Mouse (Mus musculus) heart, embryonic 12.5 days (tissue): ENCODE data around the gene Cnppd1. TPM values are rescaled to one million over a fixed set of nuclear protein-coding genes. Genes with fewer than 3 reads are reported as not detected.
A peak's percentile ranks its signal among the peaks of the same experiment; 100 is the strongest.

ENCODE experiments used
- ATAC-seq: fragments of 200-750 bp; cut with Nextera tagmentation; 2 replicates; pipeline ENCODE4 v1.8.0; 2017; ENCODE audit warnings: moderate TSS enrichment, moderate library complexity; ENCODE audit not compliant: insufficient number of reproducible peaks, low FRiP score
- H3K27ac ChIP-seq: fragments of 300-500 bp; sonication (generic); 2 replicates; pipeline ENCODE4 v1.5.1; 2016; ENCODE audit warnings: mild to moderate bottlenecking, moderate library complexity; ENCODE audit not compliant: poor library complexity, severe bottlenecking
- H3K27me3 ChIP-seq: fragments of 300-500 bp; sonication (generic); replicated peaks from 2 replicates; pipeline ENCODE4 v1.6.1; 2016; ENCODE audit warnings: mild to moderate bottlenecking, moderate library complexity
- H3K36me3 ChIP-seq: fragments of 300-500 bp; sonication (generic); 2 replicates; pipeline ENCODE4 v1.6.1; 2016; ENCODE audit warnings: mild to moderate bottlenecking, moderate library complexity
- H3K4me1 ChIP-seq: fragments of 300-500 bp; sonication (generic); replicated peaks from 2 replicates; pipeline ENCODE4 v1.6.1; 2016; ENCODE audit warnings: mild to moderate bottlenecking
- H3K4me2 ChIP-seq: fragments of 300-500 bp; sonication (generic); 2 replicates; pipeline ENCODE4 v1.6.1; 2016; ENCODE audit warnings: mild to moderate bottlenecking, moderate library complexity
- H3K4me3 ChIP-seq: fragments of 300-500 bp; sonication (generic); 2 replicates; pipeline ENCODE4 v1.5.1; 2016; ENCODE audit warnings: mild to moderate bottlenecking
- H3K9ac ChIP-seq: fragments of 300-500 bp; sonication (generic); 2 replicates; pipeline ENCODE4 v1.6.1; 2016; ENCODE audit warnings: mild to moderate bottlenecking, moderate library complexity
- H3K9me3 ChIP-seq: fragments of 300-500 bp; sonication (generic); replicated peaks from 2 replicates; pipeline ENCODE4 v1.6.1; 2016; ENCODE audit warnings: mild to moderate bottlenecking, moderate library complexity
- WGBS: fragments of 180-500 bp; shearing (Covaris S2); methylation state at CpG from one replicate; pipeline ENCODE4 v1.1.7; 2016; 5-methylcytosine and 5-hydroxymethylcytosine counted together
- polyA plus RNA-seq: library from polyadenylated mRNA; unstranded; fragments of >200 nt; fragmentation: Nextera tagmentation; extraction: Ambion mirVana; gene quantifications from 2 replicates; pipeline ENCODE4 v1.2.1, GENCODE M21; 2016

The Cnppd1 gene
- polyA plus RNA-seq, 1 experiment from 2014 or later: 41.1 TPM

GRCm38 (mm10) chr1:75145589-75145988 lies 3.1 kb upstream of the Cnppd1 start:
- H3K4me2 ChIP-seq: no peak overlapping the region
- no peaks in the 10 kb centered on the region for H3K27me3 ChIP-seq
- peaks cover 57% of the 10 kb centered on the region for H3K36me3 ChIP-seq
- H3K4me1 ChIP-seq: peaks cover 14% of the 10 kb centered on the region
- no peaks in the 10 kb centered on the region for H3K9me3 ChIP-seq
- H3K27ac ChIP-seq: no peak overlapping the region
- H3K4me3 ChIP-seq: no peak overlapping the region
- 86% methylated on average over 3 of the region's 3 CpGs for WGBS
- no peak overlapping the region for H3K9ac ChIP-seq
- ATAC-seq: no peak

- Histone ChIP-seq H3K9ac (peak overlapping the region; percentile 96), H3K9me3 (no peaks in the 10 kb centered on the region), H3K4me2 (peak overlapping the region; percentile 74), H3K36me3 (peaks cover 55% of the 10 kb centered on the region), H3K4me1 (peaks cover 19% of the 10 kb centered on the region), H3K27ac (peak overlapping the region; percentile 96), H3K4me3 (peak overlapping the region; percentile 85), H3K27me3 (no peaks in the 10 kb centered on the region)
- under 1% methylated on average over 53 of the region's 53 CpGs for WGBS
- peak; percentile 58 for ATAC-seq
These were observed 873 bp downstream of the Cnppd1 start for GRCm38 (mm10) chr1:75141486-75142190.

DNA sequence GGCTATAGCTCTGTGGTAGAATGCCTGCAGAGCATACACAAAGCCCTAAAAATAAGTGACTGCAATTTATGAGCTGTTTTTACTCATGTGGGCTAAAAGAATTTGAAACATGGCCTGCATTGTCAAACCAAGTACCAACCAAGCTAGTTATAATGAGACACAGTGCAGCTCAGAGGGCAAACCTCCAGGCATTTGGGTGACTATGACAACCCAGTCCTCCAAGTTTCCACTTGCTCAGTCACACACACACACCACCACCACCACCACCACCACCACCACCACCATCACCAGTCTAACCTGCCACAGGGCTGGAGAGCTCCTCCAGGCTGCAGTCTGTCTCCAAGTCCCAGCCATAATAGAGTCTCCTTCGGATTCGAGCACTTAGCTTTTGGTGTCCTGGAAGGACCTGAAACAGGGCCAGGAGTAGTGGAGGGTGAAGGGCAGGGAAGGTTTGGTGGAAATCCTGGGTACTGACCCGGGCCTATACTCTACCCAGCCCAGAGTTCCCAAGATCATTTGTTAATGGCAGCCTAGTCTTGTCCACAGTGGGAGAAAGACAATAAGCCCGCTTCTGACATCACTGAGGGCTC lies 1.8 kb downstream of the Cnppd1 start:
- Histone ChIP-seq H3K4me2 (peak overlapping the region; percentile 74), H3K4me1 (peaks cover 19% of the 10 kb centered on the region), H3K36me3 (peaks cover 55% of the 10 kb centered on the region), H3K27me3 (no peaks in the 10 kb centered on the region), H3K9ac (peak overlapping the region; percentile 96), H3K4me3 (peak overlapping the region; percentile 85), H3K9me3 (no peaks in the 10 kb centered on the region), H3K27ac (peak overlapping the region; percentile 96)
- WGBS: 63% methylated on average over 4 of the region's 4 CpGs
- no peak for ATAC-seq

DNA sequence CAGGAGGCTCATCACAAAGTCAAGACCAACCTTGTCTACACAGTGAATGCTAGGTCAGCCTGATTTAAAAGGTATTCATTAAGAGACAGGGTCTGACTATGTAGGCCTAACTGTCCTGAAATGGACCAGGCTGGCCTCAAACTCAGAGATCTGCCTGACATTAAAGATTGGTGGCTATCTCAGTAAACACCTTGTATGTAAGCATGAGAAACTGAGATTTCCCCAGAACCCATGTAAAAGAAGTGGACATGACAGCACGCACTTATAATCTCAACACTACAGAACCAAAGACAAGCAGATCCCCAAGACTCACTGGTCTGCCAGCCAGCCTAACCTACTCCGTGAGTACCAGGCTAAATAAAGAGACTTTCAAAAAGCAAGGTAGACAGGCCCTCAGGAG lies 4.1 kb downstream of the Cnppd1 start:
- no peak overlapping the region for H3K27ac ChIP-seq
- H3K9me3 ChIP-seq: no peaks in the 10 kb centered on the region
- no peak overlapping the region for H3K4me2 ChIP-seq
- H3K36me3 ChIP-seq: peaks cover 46% of the 10 kb centered on the region
- H3K4me3 ChIP-seq: no peak overlapping the region
- WGBS: 80% methylated on average over 2 of the region's 2 CpGs
- H3K27me3 ChIP-seq: no peaks in the 10 kb centered on the region
- ATAC-seq: no peak
- H3K9ac ChIP-seq: no peak overlapping the region
- H3K4me1 ChIP-seq: peaks cover 15% of the 10 kb centered on the region

- H3K27ac ChIP-seq: 0 out of 2 replicates have a peak overlapping the region, but pooled peaks have one; percentile 26
- H3K9me3 ChIP-seq: no peaks in the 10 kb centered on the region
- no peak overlapping the region for H3K9ac ChIP-seq
- H3K4me3 ChIP-seq: no peak overlapping the region
- no peak overlapping the region for H3K4me2 ChIP-seq
- 0 out of 2 replicates have a peak, but pooled peaks cover 3% of the 10 kb centered on the region for H3K27me3 ChIP-seq
- 33% methylated on average over 3 of the region's 3 CpGs for WGBS
- ATAC-seq: peak; percentile 70
- H3K36me3 ChIP-seq: peaks cover 46% of the 10 kb centered on the region
- peaks cover 11% of the 10 kb centered on the region for H3K4me1 ChIP-seq
These were observed 5.8 kb downstream of the Cnppd1 start for GRCm38 (mm10) chr1:75136730-75137129.

- Histone ChIP-seq H3K4me3 (no peak overlapping the region), H3K27me3 (0 out of 2 replicates have a peak, but pooled peaks cover 3% of the 10 kb centered on the region), H3K4me2 (no peak overlapping the region), H3K4me1 (peaks cover 11% of the 10 kb centered on the region), H3K9me3 (no peaks in the 10 kb centered on the region), H3K27ac (0 out of 2 replicates have a peak overlapping the region, but pooled peaks have one; percentile 26), H3K36me3 (peaks cover 46% of the 10 kb centered on the region), H3K9ac (no peak overlapping the region)
- WGBS: 66% methylated on average over 6 of the region's 6 CpGs
- no peak; the same call in 1 of the 2 replicates for ATAC-seq
These were observed 6.2 kb downstream of the Cnppd1 start for GRCm38 (mm10) chr1:75136293-75136692.

DNA sequence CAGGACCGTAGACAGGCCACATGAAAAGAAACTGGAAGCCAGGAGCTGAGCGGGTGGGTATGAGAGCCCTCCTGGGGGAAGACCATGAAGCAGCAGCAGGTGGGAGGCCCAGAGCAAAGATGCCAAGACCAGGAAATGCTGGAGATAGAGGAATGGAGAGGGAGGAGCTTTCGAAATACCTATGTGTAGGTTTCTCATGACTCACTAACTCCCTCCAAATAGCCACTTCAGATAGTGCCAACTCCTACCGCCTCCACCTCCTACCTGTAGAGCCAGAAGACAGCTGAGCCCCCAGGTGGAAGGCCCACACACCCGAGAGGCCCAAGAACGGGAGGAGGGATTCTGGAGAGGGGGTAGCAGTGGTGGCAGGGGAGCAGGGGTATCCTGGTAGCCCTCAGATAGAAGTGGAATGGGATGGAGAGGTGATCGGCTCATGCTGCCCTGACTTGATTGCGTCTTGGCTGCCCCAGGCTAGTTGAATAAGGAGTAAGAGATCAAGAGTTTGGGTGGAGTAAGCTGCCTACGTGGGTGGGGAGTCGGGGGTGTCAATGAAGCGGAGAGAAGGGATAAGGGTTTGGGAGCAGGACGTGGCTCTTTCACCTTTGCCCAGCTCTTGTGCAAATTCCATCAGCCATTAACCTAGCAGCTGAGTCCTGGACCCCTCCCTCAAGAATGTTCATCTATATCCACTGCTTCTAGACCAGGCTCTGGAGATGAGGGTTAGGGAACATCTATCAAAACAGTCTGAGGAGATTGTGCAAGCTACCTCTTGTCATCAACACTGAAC lies 8.9 kb downstream of the Cnppd1 start, which contains the start of gene Slc23a3:
Gene Slc23a3 (minus strand): TSS at position 470 of the 787 bp plus-strand sequence.
- Histone ChIP-seq H3K9me3 (no peaks in the 10 kb centered on the region), H3K4me2 (no peak within 1 kb of the TSS), H3K36me3 (peaks cover 33% of the 10 kb centered on the region), H3K4me1 (no peaks in the 10 kb centered on the region), H3K27ac (no peak within 1 kb of the TSS), H3K4me3 (no peak within 1 kb of the TSS), H3K27me3 (0 out of 2 replicates have a peak, but pooled peaks cover 7% of the 10 kb centered on the region), H3K9ac (no peak within 1 kb of the TSS)
- WGBS: 55% methylated on average over 12 of the region's 12 CpGs
- no peak for ATAC-seq

DNA sequence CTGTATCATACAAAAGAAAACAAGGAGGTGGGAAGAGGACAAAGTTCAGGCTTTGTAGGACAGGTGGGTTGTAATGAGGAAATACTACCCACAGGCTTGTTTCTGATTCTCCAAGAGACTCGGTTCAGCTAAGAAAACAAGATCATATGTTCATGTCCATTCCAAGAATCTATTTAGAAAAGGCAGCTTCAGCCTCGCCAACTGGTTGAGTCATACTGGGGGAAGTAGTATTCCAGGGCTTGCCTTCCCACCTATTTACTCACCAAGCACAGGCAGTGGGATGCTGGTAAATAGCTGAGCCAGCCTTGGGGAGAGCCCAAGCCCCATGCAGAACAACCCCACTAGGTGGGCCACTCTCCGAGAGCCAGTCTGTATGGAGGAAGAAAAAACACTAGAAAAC lies 13.9 kb downstream of the Cnppd1 start:
- Histone ChIP-seq H3K4me2 (no peak overlapping the region), H3K9ac (no peak overlapping the region), H3K4me3 (no peak overlapping the region), H3K36me3 (no peaks in the 10 kb centered on the region), H3K4me1 (peaks cover 9% of the 10 kb centered on the region), H3K27me3 (0 out of 2 replicates have a peak, but pooled peaks cover 7% of the 10 kb centered on the region), H3K27ac (no peak overlapping the region), H3K9me3 (no peaks in the 10 kb centered on the region)
- WGBS: 72% methylated on average over 3 of the region's 3 CpGs
- ATAC-seq: no peak

DNA sequence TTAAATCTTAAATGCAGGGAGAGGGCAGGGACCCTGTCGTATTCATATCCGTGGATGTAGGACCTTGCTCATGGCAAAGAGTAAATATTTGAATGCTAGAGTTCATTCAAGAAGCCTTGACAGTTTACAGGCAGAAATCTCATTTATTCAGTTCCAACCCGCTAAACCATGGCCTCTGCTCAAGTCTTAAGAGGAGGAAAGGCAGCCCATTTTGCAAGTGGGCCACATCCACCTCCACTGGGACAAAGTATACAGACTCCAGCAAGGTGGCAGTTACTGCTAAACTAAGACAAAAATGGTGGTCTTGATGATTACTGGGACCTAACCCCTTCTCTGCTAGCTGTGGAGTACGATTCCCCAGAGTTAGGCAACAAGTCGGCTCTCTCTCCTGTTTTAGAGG lies 17.1 kb downstream of the Cnppd1 start:
- no peak for ATAC-seq
- no peak overlapping the region for H3K9ac ChIP-seq
- peak overlapping the region; percentile 59 for H3K4me2 ChIP-seq
- 0 out of 2 replicates have a peak, but pooled peaks cover 3% of the 10 kb centered on the region for H3K27me3 ChIP-seq
- peak overlapping the region; percentile 96 for H3K27ac ChIP-seq
- H3K9me3 ChIP-seq: no peaks in the 10 kb centered on the region
- 34% methylated on average over 5 of the region's 5 CpGs for WGBS
- H3K4me3 ChIP-seq: peak overlapping the region; percentile 63
- peaks cover 9% of the 10 kb centered on the region for H3K4me1 ChIP-seq
- H3K36me3 ChIP-seq: no peaks in the 10 kb centered on the region

DNA sequence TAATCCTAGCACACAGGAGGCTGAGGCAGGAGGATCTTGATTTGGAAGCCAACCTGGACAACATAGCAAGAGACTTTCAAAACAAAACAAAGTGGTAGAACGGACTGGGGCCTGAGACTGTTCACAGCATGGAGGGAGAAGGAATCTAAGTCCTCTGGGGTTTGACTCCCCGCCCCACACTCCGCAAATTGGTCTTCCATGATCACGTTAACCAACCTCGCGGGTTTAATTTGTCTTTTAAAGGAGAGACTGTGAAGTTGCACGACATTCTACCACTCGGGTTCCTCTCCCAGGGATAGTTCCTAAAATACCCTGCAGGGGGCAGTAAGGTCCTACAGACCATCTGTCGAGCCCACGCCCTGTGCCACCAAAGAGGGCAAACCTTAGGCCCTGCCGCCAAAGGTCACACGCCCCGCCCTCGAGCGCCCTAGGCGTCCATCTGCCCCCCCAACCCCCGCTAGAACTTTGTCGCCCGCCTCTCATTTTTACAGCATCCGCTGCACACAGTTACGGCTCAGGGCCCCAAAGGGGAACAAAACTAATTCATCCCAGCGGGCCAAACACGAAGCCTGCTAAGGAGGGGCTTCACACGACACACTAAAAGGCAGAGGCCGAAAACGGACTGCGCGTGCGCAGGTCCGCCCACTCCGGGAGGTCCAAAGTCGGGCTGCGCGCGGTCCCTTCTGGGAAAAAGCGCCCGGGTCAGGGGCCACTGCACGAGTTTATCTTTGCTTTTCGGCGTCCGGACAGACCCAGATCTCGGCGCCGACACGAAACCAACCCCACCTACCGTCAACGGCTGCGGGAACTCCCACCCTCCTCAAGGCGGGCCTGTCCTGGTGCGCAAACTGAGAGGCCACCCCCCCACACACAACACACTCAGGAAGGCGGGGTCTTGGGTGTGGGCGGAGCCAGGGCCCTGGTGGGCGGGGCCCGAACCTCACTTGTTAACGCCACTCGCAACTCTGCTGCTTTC lies 17.9 kb downstream of the Cnppd1 start, which contains the start of gene Nhej1:
Gene Nhej1 (minus strand): TSS at position 855 of the 976 bp plus-strand sequence.
- Histone ChIP-seq H3K4me3 (peak within 1 kb of the TSS; percentile 63), H3K36me3 (no peaks in the 10 kb centered on the region), H3K27me3 (0 out of 2 replicates have a peak, but pooled peaks cover 3% of the 10 kb centered on the region), H3K4me2 (peak within 1 kb of the TSS; percentile 59), H3K9me3 (no peaks in the 10 kb centered on the region), H3K9ac (peak within 1 kb of the TSS; percentile 74), H3K4me1 (peaks cover 9% of the 10 kb centered on the region), H3K27ac (peak within 1 kb of the TSS; percentile 96)
- peak; percentile 98 for ATAC-seq
- WGBS: 2% methylated on average over 56 of the region's 56 CpGs
